Mouse (Mus musculus) CH12.LX (cell line): ENCODE measurements around the gene Dbh. TPM values are rescaled to one million over a fixed set of nuclear protein-coding genes. Genes with fewer than 3 reads are reported as not detected.
A peak's percentile ranks its signal among the peaks of the same experiment; 100 is the strongest.

Experiments used
- DNase-seq: peaks from one replicate; pipeline ENCODE4 v3.0.0-alpha.2; 2013; ENCODE audit errors: extremely low read depth
- H3K27ac ChIP-seq: 2 replicates; pipeline ENCODE4 v1.5.1; 2012; ENCODE audit warnings: low read depth, mild to moderate bottlenecking, control low read depth, moderate library complexity; ENCODE audit not compliant: insufficient read depth
- H3K27me3 ChIP-seq: replicated peaks from 2 replicates; pipeline ENCODE3; 2012; ENCODE audit warnings: inconsistent platforms
- H3K36me3 ChIP-seq, 2 experiments: replicated peaks in 1 of 2; 2 replicates each; pipeline versions ENCODE3 to v1.6.1; 2012; ENCODE audit warnings: inconsistent platforms in 1 of 2, low read length in 1 of 2, mild to moderate bottlenecking in 1 of 2, mixed read lengths in 1 of 2, moderate library complexity in 1 of 2; ENCODE audit not compliant: control insufficient read depth in 1 of 2, insufficient read depth in 1 of 2
- H3K4me1 ChIP-seq, 2 experiments: 2 replicates each; pipeline ENCODE4 v1.6.1; 2012; ENCODE audit warnings: inconsistent platforms in 1 of 2, moderate library complexity in 1 of 2; ENCODE audit not compliant: insufficient read depth in 2 of 2, control insufficient read depth in 1 of 2
- H3K4me2 ChIP-seq: 2 replicates; pipeline ENCODE4 v1.6.1; 2012; ENCODE audit warnings: low read depth, mild to moderate bottlenecking, control low read depth; ENCODE audit not compliant: poor library complexity, insufficient read depth, severe bottlenecking
- H3K4me3 ChIP-seq, 3 experiments: fragments of 150-350 bp in 1 of 3; sonication (generic) in 1 of 3; replicated peaks in 1 of 3; 2 replicates each; pipeline versions ENCODE3 to v1.5.1; 2011 to 2012; ENCODE audit warnings: low read depth in 2 of 3, low read length in 2 of 3, mild to moderate bottlenecking in 2 of 3, moderate library complexity in 2 of 3, control low read depth in 1 of 3, improper control_type of control experiment in 1 of 3, inconsistent platforms in 1 of 3, mixed read lengths in 1 of 3; ENCODE audit not compliant: poor library complexity in 1 of 3
- H3K79me2 ChIP-seq: replicated peaks from 2 replicates; pipeline ENCODE4 v1.6.1; 2012; ENCODE audit warnings: mild to moderate bottlenecking, moderate library complexity; ENCODE audit not compliant: control insufficient read depth, poor library complexity, insufficient read depth, severe bottlenecking; ENCODE audit errors: extremely low read depth
- H3K9ac ChIP-seq: 2 replicates; pipeline ENCODE4 v1.6.1; 2012; ENCODE audit warnings: low read depth, mild to moderate bottlenecking, control low read depth, moderate library complexity; ENCODE audit not compliant: insufficient read depth
- H3K9me3 ChIP-seq: replicated peaks from 2 replicates; pipeline ENCODE3; 2012; ENCODE audit warnings: low read length, inconsistent platforms, mixed read lengths
- CHD1 ChIP-seq: IDR thresholded peaks from 2 replicates; pipeline ENCODE4 v1.6.1; 2012; ENCODE audit warnings: low read depth, low read length, improper control_type of control experiment, inconsistent platforms
- EP300 ChIP-seq: IDR thresholded peaks from 2 replicates; pipeline ENCODE4 v1.6.1; 2011; ENCODE audit warnings: low read length, improper control_type of control experiment
- ETS1 ChIP-seq: conservative IDR thresholded peaks from 2 replicates; pipeline ENCODE4 v1.6.1; 2012; ENCODE audit warnings: low read depth, mild to moderate bottlenecking, inconsistent platforms, low read length, improper control_type of control experiment, moderate library complexity
- JUN ChIP-seq: IDR thresholded peaks from 2 replicates; pipeline ENCODE4 v1.6.1; 2011; ENCODE audit warnings: low read depth, mild to moderate bottlenecking, low read length, improper control_type of control experiment, moderate library complexity; ENCODE audit not compliant: insufficient read depth
- KAT2A ChIP-seq: IDR thresholded peaks from 2 replicates; pipeline ENCODE4 v1.6.1; 2012; ENCODE audit warnings: low read length, improper control_type of control experiment, inconsistent platforms; ENCODE audit not compliant: insufficient replicate concordance
- MAFK ChIP-seq: IDR thresholded peaks from 2 replicates; pipeline ENCODE4 v1.6.1; 2011; ENCODE audit warnings: low read length, improper control_type of control experiment; ENCODE audit not compliant: insufficient replicate concordance
- MAZ ChIP-seq: IDR thresholded peaks from 2 replicates; pipeline ENCODE4 v1.6.1; 2012; ENCODE audit warnings: low read depth, mild to moderate bottlenecking, inconsistent platforms, low read length, improper control_type of control experiment, moderate library complexity
- MYC ChIP-seq: IDR thresholded peaks from 2 replicates; pipeline ENCODE4 v1.6.1; 2011; ENCODE audit warnings: low read depth, mild to moderate bottlenecking, improper control_type of control experiment, low read length
- NRF1 ChIP-seq: IDR thresholded peaks from 2 replicates; pipeline ENCODE4 v1.6.1; 2014; ENCODE audit warnings: low read depth, mild to moderate bottlenecking, inconsistent platforms, low read length, improper control_type of control experiment, moderate library complexity
- PAX5 ChIP-seq: IDR thresholded peaks from 2 replicates; pipeline ENCODE4 v1.6.1; 2012; ENCODE audit warnings: low read length, inconsistent platforms, mixed read lengths
- POLR2A ChIP-seq: IDR thresholded peaks from 2 replicates; pipeline ENCODE4 v1.6.1; 2011; ENCODE audit warnings: low read depth, mild to moderate bottlenecking, improper control_type of control experiment, low read length
- POLR2AphosphoS2 ChIP-seq: IDR thresholded peaks from 2 replicates; pipeline ENCODE4 v1.6.1; 2011; ENCODE audit warnings: low read depth, low read length, improper control_type of control experiment
- RAD21 ChIP-seq: IDR thresholded peaks from 2 replicates; pipeline ENCODE4 v1.6.1; 2011; ENCODE audit warnings: low read depth, mild to moderate bottlenecking, low read length, improper control_type of control experiment, moderate library complexity
- SIN3A ChIP-seq: IDR thresholded peaks from 2 replicates; pipeline ENCODE4 v1.6.1; 2012; ENCODE audit warnings: low read length, improper control_type of control experiment, inconsistent platforms
- SMC3 ChIP-seq: IDR thresholded peaks from 2 replicates; pipeline ENCODE4 v1.6.1; 2011; ENCODE audit warnings: low read depth, low read length, improper control_type of control experiment
- TBP ChIP-seq: conservative IDR thresholded peaks from 2 replicates; pipeline ENCODE4 v1.6.1; 2011; ENCODE audit warnings: low read depth, low read length, improper control_type of control experiment
- TCF12 ChIP-seq: IDR thresholded peaks from 2 replicates; pipeline ENCODE4 v1.6.1; 2014; ENCODE audit warnings: low read depth, mild to moderate bottlenecking, inconsistent platforms, low read length, improper control_type of control experiment
- USF1 ChIP-seq: IDR thresholded peaks from 2 replicates; pipeline ENCODE4 v1.6.1; 2014; ENCODE audit warnings: low read depth, mild to moderate bottlenecking, inconsistent platforms, low read length, improper control_type of control experiment
- USF2 ChIP-seq: conservative IDR thresholded peaks from 2 replicates; pipeline ENCODE4 v1.6.1; 2011; ENCODE audit warnings: low read depth, low read length, improper control_type of control experiment
- ZC3H11A ChIP-seq: IDR thresholded peaks from 2 replicates; pipeline ENCODE4 v1.6.1; 2012; ENCODE audit warnings: low read depth, mild to moderate bottlenecking, inconsistent platforms, low read length, improper control_type of control experiment
- ZNF384 ChIP-seq: IDR thresholded peaks from 2 replicates; pipeline ENCODE4 v1.6.1; 2012; ENCODE audit warnings: low read depth, low read length, improper control_type of control experiment, inconsistent platforms
- dilution Hi-C: fragments of 300-500 bp; cut with MboI; formaldehyde crosslinking; loops from 2 replicates; pipeline ENCODE4 v1.14.3; 2020; ENCODE audit warnings: low sequenced_read_pairs; ENCODE audit not compliant: extremely low pct_unique_long_range_greater_than_20kb, extremely low pct_ligation_motif_present
- in situ Hi-C: fragments of 300-500 bp; cut with MboI; formaldehyde crosslinking; loops from 3 replicates; pipeline ENCODE4 v1.14.3; 2019; ENCODE audit warnings: low sequenced_read_pairs, low pct_ligation_motif_present, low pct_unique_long_range_greater_than_20kb, mixed read lengths
- polyA plus RNA-seq: library from polyadenylated mRNA; unstranded; fragments of >175 nt; gene quantifications from 2 replicates; pipeline ENCODE4 v1.2.1, GENCODE M21; 2012; ENCODE audit warnings: low read depth; ENCODE audit not compliant: insufficient read length
- total RNA-seq, 2 experiments: library from RNA; depleted of rRNA; stranded (reverse); fragments of 300-350 nt in 1 of 2; fragments of >200 nt in 1 of 2; gene quantifications; 2 replicates each; pipeline ENCODE4 v1.2.3; 2012 to 2014

Dbh gene
- total and polyA plus RNA-seq, 3 experiments: not detected

- TF ChIP-seq ZC3H11A: no peak
- TF ChIP-seq ETS1: no peak
- TF ChIP-seq MYC: no peak
- no peak for TF ChIP-seq EP300
- TF ChIP-seq SMC3: no peak
- no peak for TF ChIP-seq SIN3A
- no peak for TF ChIP-seq JUN
- Histone ChIP-seq H3K9ac (no peak overlapping the region), H3K9me3 (no peaks in the 10 kb centered on the region), H3K79me2 (no peaks in the 10 kb centered on the region), H3K4me1 (0 out of 4 replicates have a peak, but pooled peaks cover 0 to 4% of the 10 kb centered on the region in 2 experiments), H3K36me3 (no peaks in the 10 kb centered on the region), H3K4me3 (no peak overlapping the region), H3K27me3 (peaks cover 44% of the 10 kb centered on the region), H3K4me2 (no peak overlapping the region), H3K27ac (no peak overlapping the region)
- in situ Hi-C loops (no loop called here), dilution Hi-C loops (no loop called here)
- DNase-seq: peak; percentile 14
These were observed 47.2 kb downstream of the Dbh start for GRCm38 (mm10) chr2:27211966-27212893.

- H3K79me2 ChIP-seq: no peaks in the 10 kb centered on the region
- H3K4me3 ChIP-seq: no peak overlapping the region
- H3K9ac ChIP-seq: no peak overlapping the region
- H3K36me3 ChIP-seq: no peaks in the 10 kb centered on the region
- H3K27me3 ChIP-seq: peaks cover 52% of the 10 kb centered on the region
- TF ChIP-seq EP300 (no peak), USF2 (no peak)
- H3K27ac ChIP-seq: no peak overlapping the region
- H3K9me3 ChIP-seq: no peaks in the 10 kb centered on the region
- in situ Hi-C loops (no loop called here), dilution Hi-C loops (no loop called here)
- no peak for DNase-seq
- H3K4me2 ChIP-seq: no peak overlapping the region
- 0 out of 4 replicates have a peak, but pooled peaks cover 0 to 4% of the 10 kb centered on the region in 2 experiments for H3K4me1 ChIP-seq
These were observed 50.5 kb downstream of the Dbh start for GRCm38 (mm10) chr2:27215537-27215936.

DNA sequence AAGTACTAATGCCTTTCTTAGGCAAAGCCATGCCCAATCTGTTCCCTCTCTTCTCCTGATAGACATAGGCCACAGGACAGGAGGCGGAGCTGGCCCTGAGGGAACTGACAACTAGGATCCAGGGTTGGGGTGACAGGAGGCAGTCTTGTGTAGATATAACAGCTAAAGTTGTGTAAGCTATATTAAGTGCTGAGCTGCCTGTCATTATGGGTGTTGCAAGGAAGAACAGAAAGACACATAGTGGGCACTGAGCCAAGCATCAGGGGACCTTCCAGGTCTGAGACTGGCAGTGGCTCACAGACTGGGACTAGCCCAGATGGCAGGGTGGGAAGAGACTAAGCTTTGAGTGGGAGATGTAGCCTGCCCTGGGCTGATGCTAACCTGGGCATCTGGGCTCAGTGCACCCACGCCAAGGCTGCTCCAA, 53.1 kb downstream of the Dbh start:
- no peak overlapping the region for H3K27ac ChIP-seq
- no peak for TF ChIP-seq TBP
- no peak for TF ChIP-seq MAZ
- no peak for TF ChIP-seq KAT2A
- no peak for TF ChIP-seq NRF1
- TF ChIP-seq ZNF384: no peak
- no peak for TF ChIP-seq ZC3H11A
- TF ChIP-seq SMC3: no peak
- TF ChIP-seq PAX5: no peak
- no peak for TF ChIP-seq CHD1
- TF ChIP-seq EP300: no peak
- no peak for TF ChIP-seq RAD21
- TF ChIP-seq TCF12: no peak
- TF ChIP-seq ETS1: no peak
- TF ChIP-seq USF1: no peak
- TF ChIP-seq POLR2AphosphoS2: no peak
- TF ChIP-seq POLR2A: no peak
- no peak for TF ChIP-seq MAFK
- H3K36me3 ChIP-seq: no peaks in the 10 kb centered on the region
- no peak overlapping the region for H3K4me3 ChIP-seq
- DNase-seq: no peak
- in situ Hi-C loops: no loop called here
- H3K9ac ChIP-seq: no peak overlapping the region
- H3K9me3 ChIP-seq: no peaks in the 10 kb centered on the region
- H3K27me3 ChIP-seq: peaks cover 42% of the 10 kb centered on the region
- H3K79me2 ChIP-seq: no peaks in the 10 kb centered on the region
- no peak overlapping the region for H3K4me2 ChIP-seq
- dilution Hi-C loops: no loop called here
- no peaks in the 10 kb centered on the region for H3K4me1 ChIP-seq
